Mouse (Mus musculus): ENCODE measurements around the gene Samsn1. TPM values are rescaled to one million over a fixed set of nuclear protein-coding genes. Genes with fewer than 3 reads are reported as not detected.
A peak's percentile ranks its signal among the peaks of the same experiment; 100 is the strongest.
"Not testable (repeated sequence)": the region's sequence is repeated elsewhere in the genome, so short reads cannot be mapped to it uniquely, and the experiment has no call there.

Gene Samsn1
- polyA plus RNA-seq, 1 experiment from 2014 or later: 26.5 TPM

DNA sequence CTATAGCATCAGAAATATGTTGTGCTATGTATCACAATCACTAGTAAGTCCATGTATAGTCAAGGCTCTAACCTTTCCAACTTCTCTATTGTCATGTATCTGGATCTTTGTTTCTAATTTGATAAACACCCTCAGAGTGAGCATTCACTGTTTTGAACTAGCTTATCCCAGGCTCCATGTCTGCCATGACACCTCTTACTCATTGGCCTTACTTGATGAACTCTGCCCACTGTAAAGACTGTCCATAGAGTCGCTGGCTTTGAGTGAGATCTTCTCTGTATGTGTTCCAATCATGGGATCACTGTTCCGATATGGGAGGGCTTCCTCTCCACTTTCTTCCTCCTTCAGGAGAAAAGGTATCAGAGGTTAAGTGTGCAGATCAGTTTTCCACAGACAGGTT lies 143.2 kb downstream of the Samsn1 start:
- DNase-seq (ENCODE audit: low spot score): no peak

- peak; percentile 23 for DNase-seq (ENCODE audit: low spot score)
These were observed 144.9 kb downstream of the Samsn1 start for GRCm38 (mm10) chr16:75877170-75877569.

- DNase-seq (ENCODE audit: low spot score): no peak
These were observed 146.2 kb downstream of the Samsn1 start for GRCm38 (mm10) chr16:75875896-75876295.

- no peak for DNase-seq (ENCODE audit: low spot score)
These were observed 147.6 kb downstream of the Samsn1 start for GRCm38 (mm10) chr16:75874508-75874907.

GRCm38 (mm10) chr16:75872241-75872640 lies 149.8 kb downstream of the Samsn1 start:
- no peak for DNase-seq (ENCODE audit: low spot score)

- no peak for DNase-seq (ENCODE audit: low spot score)
These were observed 154.7 kb downstream of the Samsn1 start for GRCm38 (mm10) chr16:75867400-75867799.

- DNase-seq (ENCODE audit: low spot score): no peak
These were observed 156.6 kb downstream of the Samsn1 start for GRCm38 (mm10) chr16:75865505-75865904.

DNA sequence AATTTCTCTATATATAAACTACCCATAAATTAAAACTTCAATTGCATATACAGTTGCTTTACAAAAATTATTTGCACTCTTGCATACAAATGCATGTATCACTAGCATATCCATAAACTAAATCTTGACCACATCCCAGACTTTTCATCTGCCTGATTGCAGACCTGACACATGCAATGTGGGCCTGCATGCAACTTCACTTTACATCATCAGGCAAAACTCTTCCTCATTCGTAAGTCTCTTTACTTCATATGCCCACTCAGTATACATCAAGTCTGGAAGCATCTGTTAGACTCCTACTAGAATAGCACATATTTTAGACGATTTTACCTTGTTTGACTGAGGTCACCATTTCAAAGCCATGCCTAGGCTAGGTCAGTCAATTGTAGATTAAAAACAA lies 157.4 kb downstream of the Samsn1 start:
- DNase-seq (ENCODE audit: low spot score): no peak

GRCm38 (mm10) chr16:75856343-75856742 lies 165.7 kb downstream of the Samsn1 start:
- no peak for DNase-seq (ENCODE audit: low spot score)

DNA sequence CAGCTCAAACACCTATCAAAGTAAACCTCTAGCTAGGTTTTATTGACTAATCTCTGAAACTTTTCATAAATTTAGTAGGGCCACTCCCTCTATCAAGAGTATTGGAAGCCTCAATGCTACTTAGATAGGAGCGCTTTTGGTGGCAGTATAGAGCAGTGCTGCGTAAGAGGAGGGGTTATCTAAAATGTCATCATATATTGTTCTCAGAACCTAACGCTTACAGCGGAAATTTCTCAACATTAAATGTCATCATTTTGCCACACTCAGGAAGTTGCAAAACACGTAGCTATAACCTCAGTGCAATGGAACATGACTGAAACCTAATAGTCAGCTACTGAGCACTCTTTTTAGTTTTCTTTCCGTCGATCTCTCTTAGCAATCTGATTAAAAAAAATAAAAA lies 166.7 kb downstream of the Samsn1 start:
- peak; percentile 46 for DNase-seq (ENCODE audit: low spot score)

DNA sequence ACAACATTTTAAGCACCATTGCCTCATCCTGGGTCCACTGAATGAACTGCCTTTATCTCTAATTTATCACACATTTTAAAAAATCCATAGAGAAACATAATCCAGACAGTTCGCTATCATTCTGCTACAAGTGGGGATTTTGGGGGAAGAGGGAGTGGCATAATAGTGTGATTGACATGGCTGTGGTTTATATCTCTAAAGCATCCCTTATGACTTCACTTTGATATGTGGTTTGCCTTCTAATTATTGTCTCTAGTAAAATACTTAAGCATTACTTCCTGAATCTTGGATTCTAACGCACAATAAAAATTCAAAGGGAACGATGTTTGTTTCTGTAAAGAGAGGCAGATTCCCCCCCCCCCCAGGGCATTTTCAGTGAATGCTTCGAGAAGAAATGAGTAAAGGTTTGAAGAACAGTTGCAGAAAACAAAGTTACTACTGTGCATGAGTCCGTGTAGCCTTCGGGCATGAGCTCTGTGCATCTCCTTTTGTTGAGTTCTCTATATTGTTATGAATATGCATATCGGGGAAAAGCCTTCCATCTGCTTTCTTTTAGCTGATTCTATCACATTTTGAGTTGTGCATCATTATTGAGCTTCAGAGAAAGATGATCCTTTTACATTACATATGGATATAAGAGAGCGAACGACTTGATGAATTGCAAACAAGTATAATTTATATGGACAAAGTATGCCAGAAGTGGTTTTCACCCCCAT lies 168.4 kb downstream of the Samsn1 start:
- DNase-seq (ENCODE audit: low spot score): no peak

DNA sequence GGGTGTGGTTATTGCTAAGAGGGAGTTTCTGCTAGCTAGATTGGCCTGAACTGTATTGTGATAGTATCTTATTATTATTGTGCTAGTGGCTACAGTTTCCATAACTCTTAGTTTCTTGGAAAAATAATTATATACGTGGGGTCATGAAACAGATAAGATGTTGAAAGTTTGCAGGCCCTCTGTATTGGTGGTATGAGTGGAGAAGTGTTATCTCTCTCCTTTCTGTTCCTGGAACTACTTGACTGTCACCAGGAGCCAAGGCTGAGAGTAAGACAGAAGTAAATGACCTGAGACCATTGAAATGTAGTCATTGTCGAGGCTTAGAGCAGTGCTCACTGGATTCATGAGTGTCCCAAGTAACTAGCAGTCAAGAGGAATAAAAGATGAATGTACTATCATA lies 169.6 kb downstream of the Samsn1 start:
- DNase-seq (ENCODE audit: low spot score): no peak

DNA sequence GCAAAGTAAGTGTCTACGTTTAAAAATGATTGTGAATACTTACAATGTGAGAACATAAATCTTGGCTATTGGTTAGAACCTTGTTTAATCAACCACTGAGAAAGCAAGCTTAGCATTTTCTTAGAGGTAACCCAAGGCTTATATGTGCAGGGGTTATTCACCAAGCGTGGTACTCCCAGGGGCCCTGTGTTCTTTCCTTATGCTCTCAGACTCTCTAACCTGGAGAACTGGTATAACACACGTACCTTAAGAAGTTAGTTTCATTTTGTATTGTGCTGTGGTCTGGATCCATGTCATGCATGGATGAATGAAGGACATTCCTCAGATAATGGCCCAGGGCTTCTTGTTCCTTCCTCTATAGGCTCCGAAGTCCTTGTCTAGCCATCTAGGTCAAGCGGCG lies 173.0 kb downstream of the Samsn1 start:
- no peak for DNase-seq (ENCODE audit: low spot score)

DNA sequence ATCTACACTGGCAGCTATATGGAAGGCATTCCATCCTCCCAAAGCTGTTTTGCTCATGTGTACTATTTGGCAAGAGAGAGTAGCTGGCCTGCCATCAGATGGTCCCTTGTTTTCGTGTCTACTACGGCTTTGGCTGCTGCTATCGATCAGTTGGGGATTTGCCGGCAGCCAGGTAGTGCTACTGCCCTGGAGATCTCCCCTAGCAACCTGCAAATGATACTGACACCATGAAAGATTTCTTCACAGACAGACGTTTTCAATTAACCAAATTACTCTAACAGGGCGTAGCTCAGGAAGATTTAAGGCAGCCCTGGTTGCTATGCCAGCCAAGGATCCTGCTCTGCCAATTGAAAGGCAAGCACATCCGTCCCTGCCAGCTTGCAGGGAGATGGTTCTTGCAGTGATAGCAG lies 178.4 kb downstream of the Samsn1 start:
- DNase-seq (ENCODE audit: low spot score): no peak

DNA sequence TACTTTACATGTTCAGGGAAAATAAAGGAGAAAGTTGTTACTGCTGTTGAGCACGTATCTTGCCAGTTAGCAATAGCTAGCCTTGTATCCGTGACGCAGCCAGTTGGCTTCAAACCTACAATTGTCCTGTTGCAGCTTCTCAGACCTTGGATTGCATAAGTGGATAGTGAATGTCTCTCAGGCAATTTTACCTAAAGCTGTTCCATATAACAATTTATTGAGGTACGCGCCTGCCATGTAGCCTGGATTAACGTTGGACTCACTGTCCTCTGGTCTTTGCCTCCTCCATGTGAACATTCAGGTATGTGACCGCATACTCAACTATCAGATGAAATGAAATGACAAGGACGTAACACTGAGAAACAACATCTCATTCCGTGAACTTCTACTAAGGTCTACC lies 179.1 kb downstream of the Samsn1 start:
- no peak for DNase-seq (ENCODE audit: low spot score)

- DNase-seq (ENCODE audit: low spot score): no peak
These were observed 179.5 kb downstream of the Samsn1 start for GRCm38 (mm10) chr16:75842569-75842968.

GRCm38 (mm10) chr16:75837728-75838451 lies 184.2 kb downstream of the Samsn1 start:
- DNase-seq (ENCODE audit: low spot score): no peak

DNA sequence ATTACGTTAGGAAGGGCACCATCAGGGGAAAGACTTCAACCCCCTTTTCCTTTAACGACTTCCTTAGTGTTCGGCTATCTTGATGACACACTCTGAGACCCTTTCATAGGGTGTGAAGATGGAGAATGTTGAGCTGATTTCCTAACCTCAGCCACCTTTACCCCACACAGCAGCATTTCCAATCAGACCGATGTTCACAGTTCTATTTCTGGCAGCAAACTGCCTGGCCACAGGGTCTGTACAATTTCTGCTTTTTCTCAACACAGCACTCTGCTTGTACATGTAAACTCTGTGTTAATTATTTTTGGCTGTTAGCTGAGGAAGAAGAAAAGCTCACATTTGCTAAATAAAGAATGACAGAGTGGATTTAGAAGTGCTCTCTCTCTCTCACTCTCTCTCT lies 190.7 kb downstream of the Samsn1 start:
- no peak for DNase-seq (ENCODE audit: low spot score)

- DNase-seq (ENCODE audit: low spot score): not testable (repeated sequence)
These were observed 195.1 kb downstream of the Samsn1 start for GRCm38 (mm10) chr16:75826949-75827348.

- DNase-seq (ENCODE audit: low spot score): no peak
These were observed 195.6 kb downstream of the Samsn1 start for GRCm38 (mm10) chr16:75826498-75826897.

- peak; percentile 70 for DNase-seq (ENCODE audit: low spot score)
These were observed 198.9 kb downstream of the Samsn1 start for GRCm38 (mm10) chr16:75823226-75823625.

- no peak for DNase-seq (ENCODE audit: low spot score)
These were observed 201.1 kb downstream of the Samsn1 start for GRCm38 (mm10) chr16:75820963-75821362.
